Mouse (Mus musculus): ENCODE measurements at regions not wholly inside any gene's neighbourhood (a gene's known extent, or its start where the extent isn't known, plus 50 kb on each side); places are given as distances from the start of the nearest gene placed in this dataset.

- Histone ChIP-seq H3K4me3 (ENCODE audit: low read depth, low read length) (no peak overlapping the region), H3K27ac (replicated peaks; ENCODE audit: low read depth, low read length) (no peak overlapping the region), H3K4me1 (ENCODE audit: control insufficient read depth, insufficient read depth, low read length) (no peaks in the 10 kb centered on the region), H3K9me3 (ENCODE audit: control insufficient read depth, low read length) (no peaks in the 10 kb centered on the region), H3K36me3 (ENCODE audit: control insufficient read depth, insufficient read depth, low read length) (no peaks in the 10 kb centered on the region), H3K27me3 (replicated peaks; ENCODE audit: control insufficient read depth, insufficient read depth, low read length) (no peaks in the 10 kb centered on the region), H3K9ac (ENCODE audit: low read depth, low read length) (no peak overlapping the region), H3K4me2 (ENCODE audit: low read depth, low read length) (no peak overlapping the region)
- ATAC-seq (ENCODE audit: low read depth) (no peak), DNase-seq (ENCODE audit: low spot score) (no peak)
- WGBS, result 84% methylated on average over 4 of the region's 4 CpGs
Measured at GRCm38 (mm10) chr7:94697214-94697613, 1473.8 kb upstream of the Tenm4 start.

- no peaks in the 10 kb centered on the region for H3K9me3 ChIP-seq (ENCODE audit: control insufficient read depth, low read length)
- H3K27me3 ChIP-seq (replicated peaks; ENCODE audit: control insufficient read depth, insufficient read depth, low read length), result no peaks in the 10 kb centered on the region
- no peak overlapping the region for H3K27ac ChIP-seq (replicated peaks; ENCODE audit: low read depth, low read length)
- ATAC-seq (ENCODE audit: low read depth), result no peak
- no peaks in the 10 kb centered on the region for H3K4me1 ChIP-seq (ENCODE audit: control insufficient read depth, insufficient read depth, low read length)
- no peak for DNase-seq (ENCODE audit: low spot score)
- H3K4me3 ChIP-seq (ENCODE audit: low read depth, low read length), result no peak overlapping the region
- no peak overlapping the region for H3K9ac ChIP-seq (ENCODE audit: low read depth, low read length)
- H3K4me2 ChIP-seq (ENCODE audit: low read depth, low read length), result no peak overlapping the region
- H3K36me3 ChIP-seq (ENCODE audit: control insufficient read depth, insufficient read depth, low read length), result no peaks in the 10 kb centered on the region
Measured at GRCm38 (mm10) chr7:94706457-94706856, 1464.6 kb upstream of the Tenm4 start.

- no peak overlapping the region for H3K27ac ChIP-seq (replicated peaks; ENCODE audit: low read depth, low read length)
- no peak overlapping the region for H3K4me2 ChIP-seq (ENCODE audit: low read depth, low read length)
- no peaks in the 10 kb centered on the region for H3K4me1 ChIP-seq (ENCODE audit: control insufficient read depth, insufficient read depth, low read length)
- H3K27me3 ChIP-seq (replicated peaks; ENCODE audit: control insufficient read depth, insufficient read depth, low read length), result no peaks in the 10 kb centered on the region
- H3K9me3 ChIP-seq (ENCODE audit: control insufficient read depth, low read length), result no peaks in the 10 kb centered on the region
- no peaks in the 10 kb centered on the region for H3K36me3 ChIP-seq (ENCODE audit: control insufficient read depth, insufficient read depth, low read length)
- no peak overlapping the region for H3K9ac ChIP-seq (ENCODE audit: low read depth, low read length)
- no peak overlapping the region for H3K4me3 ChIP-seq (ENCODE audit: low read depth, low read length)
- no peak for DNase-seq (ENCODE audit: low spot score)
- ATAC-seq (ENCODE audit: low read depth), result no peak
- WGBS, result 44% methylated on average over 1 of the region's 1 CpGs
Measured at GRCm38 (mm10) chr7:94733433-94733832, 1437.6 kb upstream of the Tenm4 start.

GRCm38 (mm10) chr7:94734741-94735140, 1436.3 kb upstream of the Tenm4 start:
- H3K4me3 ChIP-seq (ENCODE audit: low read depth, low read length), result no peak overlapping the region
- DNase-seq (ENCODE audit: low spot score), result no peak
- no peak overlapping the region for H3K27ac ChIP-seq (replicated peaks; ENCODE audit: low read depth, low read length)
- no peaks in the 10 kb centered on the region for H3K4me1 ChIP-seq (ENCODE audit: control insufficient read depth, insufficient read depth, low read length)
- no peaks in the 10 kb centered on the region for H3K36me3 ChIP-seq (ENCODE audit: control insufficient read depth, insufficient read depth, low read length)
- 77% methylated on average over 4 of the region's 4 CpGs for WGBS
- H3K4me2 ChIP-seq (ENCODE audit: low read depth, low read length), result no peak overlapping the region
- no peaks in the 10 kb centered on the region for H3K27me3 ChIP-seq (replicated peaks; ENCODE audit: control insufficient read depth, insufficient read depth, low read length)
- no peaks in the 10 kb centered on the region for H3K9me3 ChIP-seq (ENCODE audit: control insufficient read depth, low read length)
- ATAC-seq (ENCODE audit: low read depth), result no peak
- H3K9ac ChIP-seq (ENCODE audit: low read depth, low read length), result no peak overlapping the region

All from embryonic facial prominence, embryonic 14.5 days (tissue).